Mouse (Mus musculus): Measurements from ENCODE around the gene Itprid1. TPM values are rescaled to one million over a fixed set of nuclear protein-coding genes. Genes with fewer than 3 reads are reported as not detected.

Itprid1 gene
- 0.65 TPM for polyA plus RNA-seq (2015; fragmentation: Illumina TruSeq; extraction: RNeasy Lipid Tissue Mini Kit (QIAGEN cat#74804); ENCODE audit: low read depth, low replicate concordance)

DNA sequence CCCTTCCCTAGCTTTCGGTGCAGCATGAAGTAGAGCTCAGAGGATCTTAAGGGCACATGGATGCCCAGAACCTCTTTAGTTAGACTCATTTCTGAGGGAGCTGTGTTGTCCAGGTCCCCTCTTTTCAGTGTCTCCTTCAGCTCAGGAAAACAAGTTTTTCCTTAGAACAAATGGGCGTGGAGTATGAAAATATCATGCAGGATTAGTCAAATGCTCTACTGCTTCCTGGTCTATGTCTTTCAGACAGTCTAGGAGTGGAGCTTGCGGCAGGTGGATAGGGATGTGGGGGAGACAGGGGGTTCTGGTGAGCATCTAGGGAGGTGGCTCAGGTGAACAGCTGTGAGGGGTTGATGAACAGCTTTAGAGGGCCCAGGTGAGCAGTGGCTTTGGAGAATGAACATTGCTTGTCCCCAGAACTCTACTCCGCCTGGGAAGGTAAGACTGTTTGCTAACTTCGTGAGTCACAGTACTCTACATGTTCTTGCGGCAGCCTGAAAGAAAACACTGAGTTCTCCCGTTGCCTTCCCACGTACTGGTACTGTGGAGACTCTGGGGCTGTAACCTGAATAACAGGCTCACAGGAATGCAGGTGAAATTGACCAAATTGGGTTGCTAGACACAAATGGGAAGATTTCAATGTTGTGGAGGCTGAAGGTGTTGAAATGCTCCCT, at the start of gene Itprid1:
Gene Itprid1, plus strand, starts transcription at position 246 of the 671 bp plus-strand sequence.

DNA sequence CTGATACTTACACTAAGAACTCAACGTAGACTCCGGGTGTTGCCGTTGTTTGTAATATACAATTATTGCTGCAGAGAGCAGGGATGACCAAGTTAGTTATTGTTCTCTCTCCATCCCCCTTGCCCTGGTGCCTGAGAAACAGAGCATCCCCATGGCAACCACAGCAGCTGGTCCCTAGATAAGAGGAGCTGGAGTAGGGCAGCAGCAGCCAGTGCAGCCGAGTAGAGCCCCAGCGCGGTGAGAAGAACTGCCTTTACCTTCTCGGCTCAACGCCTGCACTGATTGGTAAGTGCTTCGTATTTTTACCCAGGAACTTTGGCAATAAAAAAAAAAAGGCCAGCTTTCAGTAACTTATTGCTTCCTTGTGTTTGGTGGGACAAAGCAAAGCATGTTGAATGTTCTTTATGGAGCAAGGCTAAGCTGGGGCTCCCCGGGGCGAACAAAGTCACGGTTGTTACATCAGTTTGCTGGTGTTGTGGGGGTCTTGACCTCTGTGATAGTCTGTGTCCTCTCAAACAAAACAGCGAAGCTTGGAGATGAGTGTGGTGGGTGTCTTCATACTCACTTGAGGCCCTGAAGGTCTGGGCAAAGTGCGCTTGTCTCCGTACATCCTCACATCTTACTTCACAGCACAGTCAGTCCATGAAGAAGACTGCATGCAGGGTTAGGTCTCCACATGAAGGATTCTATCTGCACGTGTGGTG, 180.7 kb downstream of the Itprid1 start, which contains the start of gene Ppp1r17:
Gene Ppp1r17, plus strand, starts transcription at position 207 of the 704 bp plus-strand sequence.

Other genes starting within 250 kb of the Itprid1 start
- gene Neurod6, start 155.6 kb upstream of the Itprid1 start, polyA plus RNA-seq (2015; fragmentation: Illumina TruSeq; extraction: RNeasy Lipid Tissue Mini Kit (QIAGEN cat#74804); ENCODE audit: low read depth, low replicate concordance): 93.2 TPM
- gene Ppp1r17, start 180.6 kb downstream of the Itprid1 start, polyA plus RNA-seq (2015; fragmentation: Illumina TruSeq; extraction: RNeasy Lipid Tissue Mini Kit (QIAGEN cat#74804); ENCODE audit: low read depth, low replicate concordance): 0.34 TPM

Data from brain, adult 10 weeks (tissue).